Mouse (Mus musculus) embryonic facial prominence, embryonic 14.5 days (tissue): ENCODE results near the gene Vmn1r14. TPM values are rescaled to one million over a fixed set of nuclear protein-coding genes. Genes with fewer than 3 reads are reported as not detected.

ENCODE experiments used
- polyA plus RNA-seq: library from polyadenylated mRNA; unstranded; fragments of >200 nt; fragmentation: Nextera tagmentation; extraction: Ambion mirVana; gene quantifications from 2 replicates; pipeline ENCODE4 v1.2.1, GENCODE M21; 2014

The Vmn1r14 gene
- polyA plus RNA-seq, 1 experiment from 2014 or later: not detected

Other genes starting within 250 kb of the Vmn1r14 start
- gene Vmn1r6, start 234.4 kb upstream of the Vmn1r14 start, polyA plus RNA-seq: not detected in 2 replicates
- not detected in 2 replicates for gene Vmn1r7, start 206.4 kb upstream of the Vmn1r14 start, polyA plus RNA-seq
- gene Vmn1r8, start 199.4 kb upstream of the Vmn1r14 start, polyA plus RNA-seq: not detected in 2 replicates
- not detected in 2 replicates for gene Vmn1r9, start 164.9 kb upstream of the Vmn1r14 start, polyA plus RNA-seq
- not detected in 2 replicates for gene Vmn1r10, start 122.2 kb upstream of the Vmn1r14 start, polyA plus RNA-seq
- not detected in 2 replicates for gene Vmn1r11, start 98.2 kb upstream of the Vmn1r14 start, polyA plus RNA-seq
- not detected in 2 replicates for gene Vmn1r12, start 74.8 kb upstream of the Vmn1r14 start, polyA plus RNA-seq
- not detected in 2 replicates for gene Vmn1r13, start 28.4 kb upstream of the Vmn1r14 start, polyA plus RNA-seq
- gene Vmn1r15, start 26.3 kb downstream of the Vmn1r14 start, polyA plus RNA-seq: not detected in 2 replicates
- not detected in 2 replicates for gene Vmn1r16, start 97.8 kb downstream of the Vmn1r14 start, polyA plus RNA-seq
- not detected in 2 replicates for gene Vmn1r17, start 132.0 kb downstream of the Vmn1r14 start, polyA plus RNA-seq
- gene Vmn1r18, start 164.1 kb downstream of the Vmn1r14 start, polyA plus RNA-seq: not detected in 2 replicates
- not detected in 2 replicates for gene Vmn1r19, start 172.1 kb downstream of the Vmn1r14 start, polyA plus RNA-seq
- gene Vmn1r20, start 197.2 kb downstream of the Vmn1r14 start, polyA plus RNA-seq: not detected in 2 replicates